Mouse (Mus musculus) adrenal gland, adult (tissue): Measurements from ENCODE around the gene Yipf3.
A peak's percentile ranks its signal among the peaks of the same experiment; 100 is the strongest.

Experiments used
- DNase-seq, 2 experiments: peaks; one replicate each; pipeline ENCODE4 v3.0.0; 2022 to 2023; ENCODE audit warnings: low spot score in 1 of 2; ENCODE audit not compliant: inconsistent age in 2 of 2

Gene Yipf3

DNA sequence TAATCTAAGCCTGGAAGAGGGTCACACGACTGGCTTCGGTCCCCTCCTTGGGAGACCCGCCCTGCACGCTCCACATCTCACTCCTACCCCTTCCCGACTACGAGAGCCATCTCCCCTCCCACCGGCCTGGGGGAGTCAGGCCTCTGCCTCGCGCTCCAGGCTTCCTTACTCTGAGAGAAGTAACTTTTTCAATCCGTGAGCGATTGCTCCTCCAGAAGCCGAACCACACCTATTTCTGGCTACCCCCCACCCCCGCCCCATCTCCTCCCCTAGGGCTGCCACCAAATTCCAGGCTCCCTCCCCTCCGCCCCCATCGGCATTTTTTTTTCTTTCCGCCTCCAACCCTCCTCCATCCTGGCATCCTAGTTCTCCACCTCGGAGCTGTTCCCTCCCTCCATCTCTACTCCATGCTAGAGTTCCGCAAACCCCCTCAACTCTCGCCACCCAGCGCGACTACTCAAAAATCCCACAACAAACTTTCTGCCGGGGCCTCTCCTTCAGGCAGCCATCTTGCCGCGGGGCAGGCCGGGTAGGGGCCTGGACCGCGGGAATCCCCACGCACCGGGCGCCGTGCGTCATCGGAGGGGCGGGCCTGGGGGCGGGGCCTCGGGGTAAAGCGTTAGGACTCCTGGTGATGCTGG, 34.7 kb downstream of the Yipf3 start, which contains the start of gene Tjap1:
Gene Tjap1 (minus strand): TSS at position 544 of the 641 bp plus-strand sequence.
- peak; percentile 90 to 97 for DNase-seq

DNA sequence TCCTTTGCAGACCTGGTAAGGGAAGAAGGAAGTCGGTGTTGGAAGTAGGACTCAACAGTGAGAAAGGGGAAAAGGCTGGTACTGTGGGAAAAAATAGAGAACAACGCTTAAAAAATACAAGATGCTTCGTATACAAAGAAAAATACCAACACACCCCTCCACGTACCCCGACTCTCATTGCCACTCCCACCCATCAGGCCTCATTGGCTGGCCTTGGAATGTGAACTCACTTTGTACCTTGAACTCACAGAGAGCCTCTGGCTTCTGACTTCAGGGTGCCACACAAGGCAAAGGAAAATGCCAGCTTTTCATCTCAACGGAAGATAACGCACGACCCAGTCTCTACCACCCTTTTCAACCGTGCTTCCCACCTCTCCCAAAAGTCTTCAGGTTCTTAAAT, 35.3 kb downstream of the Yipf3 start:
- DNase-seq: no peak

GRCm38 (mm10) chr17:46283911-46284310, 36.0 kb downstream of the Yipf3 start:
- no peak for DNase-seq

- DNase-seq: no peak
These were observed 36.8 kb downstream of the Yipf3 start for GRCm38 (mm10) chr17:46284653-46285052.

- DNase-seq: no peak
These were observed 37.5 kb downstream of the Yipf3 start for GRCm38 (mm10) chr17:46285407-46285806.

DNA sequence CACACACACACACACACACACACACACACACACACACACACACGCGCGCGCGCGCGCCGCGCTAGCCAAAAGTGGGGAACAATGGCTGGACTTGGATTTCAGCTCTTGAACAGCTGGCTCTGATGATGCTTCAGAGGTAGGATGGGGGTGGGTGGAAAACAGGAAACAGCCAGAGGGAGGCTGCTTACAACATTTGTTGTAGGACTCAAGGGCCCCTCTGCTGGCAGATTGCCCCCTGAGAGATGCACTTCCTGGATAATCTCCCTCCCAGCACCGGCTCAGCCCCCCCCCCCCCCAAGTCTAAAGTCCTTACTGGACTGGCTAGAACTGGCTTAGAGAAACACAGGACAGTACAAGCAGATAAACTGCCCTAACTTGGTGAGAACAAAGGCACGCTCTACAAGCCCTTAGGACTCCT, 39.8 kb downstream of the Yipf3 start:
- peak in 1 of 2 experiments; percentile 40 for DNase-seq

- DNase-seq: no peak
These were observed 48.7 kb downstream of the Yipf3 start for GRCm38 (mm10) chr17:46296601-46297000.

GRCm38 (mm10) chr17:46297028-46297363, 49.1 kb downstream of the Yipf3 start:
- DNase-seq: no peak

DNA sequence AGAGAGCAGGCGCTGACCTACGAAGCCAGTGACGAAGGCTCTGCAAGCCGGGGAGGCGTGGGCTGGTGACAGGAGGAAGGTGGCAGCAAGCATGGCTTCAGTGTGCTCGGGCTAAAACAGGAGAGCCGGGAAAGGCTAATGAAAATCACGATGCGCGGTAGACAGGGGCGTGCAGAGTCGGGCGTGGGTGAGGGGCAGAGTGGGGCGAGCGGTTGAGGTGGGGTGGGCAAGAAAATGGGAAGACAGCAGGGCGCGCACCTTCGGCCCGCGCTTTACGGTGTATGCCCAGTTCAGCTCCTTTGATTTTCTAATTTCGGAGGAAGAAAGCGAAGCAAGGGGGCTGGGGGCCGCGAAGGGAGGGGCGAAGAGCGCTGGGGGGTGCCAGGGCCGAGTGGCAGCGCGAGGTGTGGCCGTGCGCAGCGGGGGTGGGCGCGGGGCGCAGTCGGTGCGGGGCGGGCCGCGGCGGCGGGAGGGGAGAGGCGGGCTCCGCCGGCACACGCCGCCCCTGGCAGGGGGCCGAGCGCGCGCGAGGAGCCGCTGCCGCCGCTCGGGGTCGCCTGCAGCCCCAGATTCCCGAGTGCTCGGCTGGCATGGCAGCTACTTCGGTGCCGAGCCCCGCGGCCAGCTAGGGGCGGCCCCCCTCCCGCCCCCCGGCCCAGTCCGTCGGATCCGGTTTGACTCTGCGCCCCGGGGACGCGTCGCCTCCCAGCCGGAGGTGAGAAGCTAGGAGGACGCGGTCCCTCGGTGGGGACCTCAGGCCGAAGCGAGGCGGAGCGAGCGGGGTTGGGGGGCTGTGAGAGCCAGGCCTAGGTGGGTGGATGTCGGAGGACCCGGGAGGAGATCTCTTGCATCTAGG, 49.7 kb downstream of the Yipf3 start, which contains the start of gene Dlk2:
Gene Dlk2 (plus strand): TSS at position 58 of the 856 bp plus-strand sequence.
- DNase-seq: peak in 1 of 2 experiments; percentile 65

- peak; percentile 84 to 95 for DNase-seq
These were observed 50.5 kb downstream of the Yipf3 start for GRCm38 (mm10) chr17:46298220-46298913.

GRCm38 (mm10) chr17:46301892-46302291, 54.0 kb downstream of the Yipf3 start:
- no peak for DNase-seq
